Mouse (Mus musculus): ENCODE results near the gene Tspan9. TPM values are rescaled to one million over a fixed set of nuclear protein-coding genes. Genes with fewer than 3 reads are reported as not detected.

Gene Tspan9
- polyA plus RNA-seq, 1 experiment from 2014 or later: 130 TPM

GRCm38 (mm10) chr6:128093856-128094628 lies 49.4 kb downstream of the Tspan9 start:
- H3K27ac ChIP-seq (ENCODE audit: low read depth, low read length): peak overlapping the region; percentile 89
- H3K36me3 ChIP-seq (ENCODE audit: control insufficient read depth, insufficient read depth, low read length): no peaks in the 10 kb centered on the region
- ATAC-seq (replicated peaks; ENCODE audit: insufficient number of reproducible peaks, low FRiP score, low TSS enrichment): no peak
- H3K27me3 ChIP-seq (ENCODE audit: control insufficient read depth, insufficient read depth, low read length): no peaks in the 10 kb centered on the region
- 78% methylated on average over 15 of the region's 15 CpGs for WGBS (ENCODE audit: insufficient replicate concordance)
- no peak overlapping the region for H3K4me3 ChIP-seq (ENCODE audit: low read depth, low read length)
- H3K4me1 ChIP-seq (ENCODE audit: control insufficient read depth, insufficient read depth, low read length): peaks cover 68% of the 10 kb centered on the region
- H3K4me2 ChIP-seq: no peak overlapping the region
- no peaks in the 10 kb centered on the region for H3K9me3 ChIP-seq (replicated peaks; ENCODE audit: control insufficient read depth, low read length)
- 0 out of 2 replicates have a peak overlapping the region, but pooled peaks have one; percentile 13 for H3K9ac ChIP-seq (ENCODE audit: low read depth, low read length)

GRCm38 (mm10) chr6:128092621-128093020 lies 50.8 kb downstream of the Tspan9 start:
- Histone ChIP-seq H3K4me3 (ENCODE audit: low read depth, low read length) (no peak overlapping the region), H3K9me3 (replicated peaks; ENCODE audit: control insufficient read depth, low read length) (no peaks in the 10 kb centered on the region), H3K4me2 (no peak overlapping the region), H3K27ac (ENCODE audit: low read depth, low read length) (peak overlapping the region; percentile 89), H3K4me1 (ENCODE audit: control insufficient read depth, insufficient read depth, low read length) (peaks cover 76% of the 10 kb centered on the region), H3K9ac (ENCODE audit: low read depth, low read length) (no peak overlapping the region), H3K36me3 (ENCODE audit: control insufficient read depth, insufficient read depth, low read length) (no peaks in the 10 kb centered on the region), H3K27me3 (ENCODE audit: control insufficient read depth, insufficient read depth, low read length) (no peaks in the 10 kb centered on the region)
- WGBS (ENCODE audit: insufficient replicate concordance): 41% methylated on average over 5 of the region's 5 CpGs
- no peak for ATAC-seq (replicated peaks; ENCODE audit: insufficient number of reproducible peaks, low FRiP score, low TSS enrichment)

- Histone ChIP-seq H3K9ac (ENCODE audit: low read depth, low read length) (no peak overlapping the region), H3K4me2 (no peak overlapping the region), H3K9me3 (replicated peaks; ENCODE audit: control insufficient read depth, low read length) (no peaks in the 10 kb centered on the region), H3K4me3 (ENCODE audit: low read depth, low read length) (no peak overlapping the region), H3K4me1 (ENCODE audit: control insufficient read depth, insufficient read depth, low read length) (peaks cover 79% of the 10 kb centered on the region), H3K27me3 (ENCODE audit: control insufficient read depth, insufficient read depth, low read length) (no peaks in the 10 kb centered on the region), H3K36me3 (ENCODE audit: control insufficient read depth, insufficient read depth, low read length) (no peaks in the 10 kb centered on the region), H3K27ac (ENCODE audit: low read depth, low read length) (peak overlapping the region; percentile 89)
- ATAC-seq (replicated peaks; ENCODE audit: insufficient number of reproducible peaks, low FRiP score, low TSS enrichment): no peak
- 82% methylated on average over 4 of the region's 4 CpGs for WGBS (ENCODE audit: insufficient replicate concordance)
These were observed 51.6 kb downstream of the Tspan9 start for GRCm38 (mm10) chr6:128091833-128092166.

- Histone ChIP-seq H3K4me2 (no peak overlapping the region), H3K36me3 (ENCODE audit: control insufficient read depth, insufficient read depth, low read length) (no peaks in the 10 kb centered on the region), H3K4me1 (ENCODE audit: control insufficient read depth, insufficient read depth, low read length) (peaks cover 78% of the 10 kb centered on the region), H3K27ac (ENCODE audit: low read depth, low read length) (peak overlapping the region; percentile 89), H3K27me3 (ENCODE audit: control insufficient read depth, insufficient read depth, low read length) (no peaks in the 10 kb centered on the region), H3K4me3 (ENCODE audit: low read depth, low read length) (no peak overlapping the region), H3K9me3 (replicated peaks; ENCODE audit: control insufficient read depth, low read length) (no peaks in the 10 kb centered on the region), H3K9ac (ENCODE audit: low read depth, low read length) (0 out of 2 replicates have a peak overlapping the region, but pooled peaks have one; percentile 55)
- ATAC-seq (replicated peaks; ENCODE audit: insufficient number of reproducible peaks, low FRiP score, low TSS enrichment): 0 out of 2 replicates have a peak, but pooled peaks have one; percentile 12
- WGBS (ENCODE audit: insufficient replicate concordance): 23% methylated on average over 6 of the region's 6 CpGs
These were observed 52.2 kb downstream of the Tspan9 start for GRCm38 (mm10) chr6:128090985-128091832.

GRCm38 (mm10) chr6:128089770-128090702 lies 53.4 kb downstream of the Tspan9 start:
- Histone ChIP-seq H3K27me3 (ENCODE audit: control insufficient read depth, insufficient read depth, low read length) (no peaks in the 10 kb centered on the region), H3K4me3 (ENCODE audit: low read depth, low read length) (no peak overlapping the region), H3K9me3 (replicated peaks; ENCODE audit: control insufficient read depth, low read length) (no peaks in the 10 kb centered on the region), H3K27ac (ENCODE audit: low read depth, low read length) (peak overlapping the region; percentile 64), H3K9ac (ENCODE audit: low read depth, low read length) (no peak overlapping the region), H3K4me2 (no peak overlapping the region), H3K36me3 (ENCODE audit: control insufficient read depth, insufficient read depth, low read length) (no peaks in the 10 kb centered on the region), H3K4me1 (ENCODE audit: control insufficient read depth, insufficient read depth, low read length) (peaks cover 66% of the 10 kb centered on the region)
- WGBS (ENCODE audit: insufficient replicate concordance): 71% methylated on average over 13 of the region's 13 CpGs
- ATAC-seq (replicated peaks; ENCODE audit: insufficient number of reproducible peaks, low FRiP score, low TSS enrichment): no peak

- Histone ChIP-seq H3K36me3 (ENCODE audit: control insufficient read depth, insufficient read depth, low read length) (no peaks in the 10 kb centered on the region), H3K4me3 (ENCODE audit: low read depth, low read length) (no peak overlapping the region), H3K9me3 (replicated peaks; ENCODE audit: control insufficient read depth, low read length) (no peaks in the 10 kb centered on the region), H3K4me1 (ENCODE audit: control insufficient read depth, insufficient read depth, low read length) (peaks cover 60% of the 10 kb centered on the region), H3K9ac (ENCODE audit: low read depth, low read length) (0 out of 2 replicates have a peak overlapping the region, but pooled peaks have one; percentile 43), H3K27me3 (ENCODE audit: control insufficient read depth, insufficient read depth, low read length) (no peaks in the 10 kb centered on the region), H3K4me2 (no peak overlapping the region), H3K27ac (ENCODE audit: low read depth, low read length) (peak overlapping the region; percentile 29; the same call in 1 of the 2 replicates)
- 68% methylated on average over 8 of the region's 8 CpGs for WGBS (ENCODE audit: insufficient replicate concordance)
- ATAC-seq (replicated peaks; ENCODE audit: insufficient number of reproducible peaks, low FRiP score, low TSS enrichment): no peak
These were observed 54.5 kb downstream of the Tspan9 start for GRCm38 (mm10) chr6:128088746-128089523.

GRCm38 (mm10) chr6:128085488-128086066 lies 57.8 kb downstream of the Tspan9 start:
- Histone ChIP-seq H3K4me2 (no peak overlapping the region), H3K4me1 (ENCODE audit: control insufficient read depth, insufficient read depth, low read length) (peaks cover 35% of the 10 kb centered on the region), H3K9ac (ENCODE audit: low read depth, low read length) (no peak overlapping the region), H3K27ac (ENCODE audit: low read depth, low read length) (no peak overlapping the region), H3K36me3 (ENCODE audit: control insufficient read depth, insufficient read depth, low read length) (no peaks in the 10 kb centered on the region), H3K4me3 (ENCODE audit: low read depth, low read length) (no peak overlapping the region), H3K27me3 (ENCODE audit: control insufficient read depth, insufficient read depth, low read length) (no peaks in the 10 kb centered on the region), H3K9me3 (replicated peaks; ENCODE audit: control insufficient read depth, low read length) (no peaks in the 10 kb centered on the region)
- WGBS (ENCODE audit: insufficient replicate concordance): 62% methylated on average over 9 of the region's 9 CpGs
- no peak for ATAC-seq (replicated peaks; ENCODE audit: insufficient number of reproducible peaks, low FRiP score, low TSS enrichment)
